Mouse (Mus musculus): ENCODE measurements at regions not wholly inside any gene's neighbourhood (a gene's known extent, or its start where the extent isn't known, plus 50 kb on each side); places are given as distances from the start of the nearest gene placed in this dataset.

DNA sequence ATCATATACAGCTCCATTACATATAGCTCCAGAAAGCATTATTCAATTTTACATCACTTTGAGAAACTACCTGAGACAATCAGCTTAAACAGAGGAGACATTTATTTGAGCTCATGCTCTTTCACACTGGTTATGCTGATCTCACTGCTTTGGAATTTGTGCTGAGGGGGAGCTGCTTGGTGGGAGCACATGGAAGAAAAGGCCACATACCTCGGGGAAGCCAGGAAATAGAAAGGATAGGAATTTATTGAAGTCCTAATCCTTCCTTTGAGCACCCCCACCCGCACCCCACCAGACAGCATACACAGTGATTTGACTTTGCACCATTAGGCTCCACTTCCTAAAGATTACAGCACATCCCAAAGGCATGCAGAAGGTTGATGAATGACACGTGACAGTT, 296.0 kb upstream of the Slc35b3 start:
- Histone ChIP-seq H3K9me3 (ENCODE audit: control insufficient read depth, low read length) (no peaks in the 10 kb centered on the region), H3K27me3 (ENCODE audit: control insufficient read depth, insufficient read depth, low read length) (no peaks in the 10 kb centered on the region), H3K9ac (no peak overlapping the region), H3K4me2 (replicated peaks) (no peak overlapping the region), H3K4me3 (replicated peaks; ENCODE audit: low read length) (no peak overlapping the region), H3K27ac (no peak overlapping the region), H3K36me3 (replicated peaks; ENCODE audit: control insufficient read depth, insufficient read depth) (no peaks in the 10 kb centered on the region), H3K4me1 (replicated peaks; ENCODE audit: control insufficient read depth, insufficient read depth, low read length) (no peaks in the 10 kb centered on the region)
- 60% methylated on average over 3 of the region's 3 CpGs for WGBS
- no peak for ATAC-seq (ENCODE audit: low FRiP score)
- DNase-seq (ENCODE audit: low spot score), result no peak

DNA sequence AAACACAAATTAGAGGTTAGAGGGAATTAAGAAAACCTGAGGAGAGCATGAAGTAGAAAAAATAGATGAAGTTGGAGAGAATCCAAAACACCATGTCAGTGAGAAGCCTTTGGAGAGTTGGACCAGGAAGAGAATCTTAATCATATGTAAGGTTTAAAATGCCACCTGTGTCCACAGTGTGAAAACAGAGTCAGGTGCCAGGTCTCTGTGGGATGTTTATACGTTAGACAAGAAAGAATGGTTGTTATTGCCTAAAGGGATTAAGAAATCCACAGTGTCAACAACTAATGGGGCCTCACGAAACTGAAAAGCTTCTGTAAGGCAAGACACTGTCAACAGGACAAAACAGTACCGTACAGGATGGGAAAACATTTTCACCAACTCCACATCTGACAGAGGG, 294.7 kb upstream of the Slc35b3 start:
- no peak overlapping the region for H3K9ac ChIP-seq
- DNase-seq (ENCODE audit: low spot score), result no peak
- H3K9me3 ChIP-seq (ENCODE audit: control insufficient read depth, low read length), result no peaks in the 10 kb centered on the region
- H3K27me3 ChIP-seq (ENCODE audit: control insufficient read depth, insufficient read depth, low read length), result no peaks in the 10 kb centered on the region
- WGBS, result 67% methylated on average over 3 of the region's 3 CpGs
- no peaks in the 10 kb centered on the region for H3K36me3 ChIP-seq (replicated peaks; ENCODE audit: control insufficient read depth, insufficient read depth)
- H3K4me3 ChIP-seq (replicated peaks; ENCODE audit: low read length), result no peak overlapping the region
- no peak for ATAC-seq (ENCODE audit: low FRiP score)
- no peak overlapping the region for H3K4me2 ChIP-seq (replicated peaks)
- no peak overlapping the region for H3K27ac ChIP-seq
- no peaks in the 10 kb centered on the region for H3K4me1 ChIP-seq (replicated peaks; ENCODE audit: control insufficient read depth, insufficient read depth, low read length)

DNA sequence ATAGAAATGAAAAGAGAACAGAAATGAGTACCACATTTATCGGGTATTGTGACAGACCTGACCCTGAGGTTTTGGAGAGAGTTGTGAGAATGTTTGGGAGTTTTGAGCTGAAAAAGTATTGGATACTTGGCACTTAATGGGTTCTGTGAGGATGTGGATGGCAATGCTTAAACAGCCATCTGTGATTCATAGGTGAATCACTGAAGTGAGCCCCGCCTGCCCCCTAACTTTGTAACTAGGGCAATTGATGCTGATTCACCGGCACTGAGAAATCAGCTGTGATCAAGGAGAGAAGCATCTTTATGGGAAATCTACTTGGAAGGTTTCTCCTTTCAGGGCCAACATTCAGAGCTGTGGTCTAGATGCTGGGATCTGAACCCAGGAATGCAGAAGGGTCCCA, 291.9 kb upstream of the Slc35b3 start:
- H3K4me1 ChIP-seq (replicated peaks; ENCODE audit: control insufficient read depth, insufficient read depth, low read length), result no peaks in the 10 kb centered on the region
- no peak overlapping the region for H3K9ac ChIP-seq
- H3K9me3 ChIP-seq (ENCODE audit: control insufficient read depth, low read length), result no peaks in the 10 kb centered on the region
- H3K36me3 ChIP-seq (replicated peaks; ENCODE audit: control insufficient read depth, insufficient read depth), result no peaks in the 10 kb centered on the region
- DNase-seq (ENCODE audit: low spot score), result no peak
- ATAC-seq (ENCODE audit: low FRiP score), result no peak
- WGBS, result 95% methylated on average over 3 of the region's 3 CpGs
- H3K27ac ChIP-seq, result no peak overlapping the region
- no peak overlapping the region for H3K4me2 ChIP-seq (replicated peaks)
- H3K27me3 ChIP-seq (ENCODE audit: control insufficient read depth, insufficient read depth, low read length), result no peaks in the 10 kb centered on the region
- no peak overlapping the region for H3K4me3 ChIP-seq (replicated peaks; ENCODE audit: low read length)

DNA sequence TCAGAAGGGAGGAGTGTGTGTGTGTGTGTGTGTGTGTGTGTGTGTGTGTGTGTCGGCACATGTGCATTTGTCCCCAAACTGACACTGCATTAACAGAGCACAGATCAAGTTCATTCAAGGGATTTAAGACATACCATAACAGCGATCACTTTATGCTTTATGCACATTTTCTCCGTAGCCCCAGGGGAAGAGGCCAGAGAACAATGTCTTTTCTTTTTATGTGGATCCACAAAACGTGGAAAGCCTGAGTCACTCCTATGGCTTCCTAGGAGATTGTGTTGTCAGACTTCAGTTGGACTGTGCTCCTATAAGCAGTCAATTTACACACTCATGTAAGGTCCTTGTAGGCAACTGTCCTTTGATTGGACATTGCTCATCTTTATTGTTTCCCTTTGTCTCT, 289.4 kb upstream of the Slc35b3 start:
- no peak for ATAC-seq (ENCODE audit: low FRiP score)
- WGBS, result 68% methylated on average over 4 of the region's 4 CpGs
- Histone ChIP-seq H3K4me1 (replicated peaks; ENCODE audit: control insufficient read depth, insufficient read depth, low read length) (no peaks in the 10 kb centered on the region), H3K4me2 (replicated peaks) (no peak overlapping the region), H3K9me3 (ENCODE audit: control insufficient read depth, low read length) (no peaks in the 10 kb centered on the region), H3K9ac (no peak overlapping the region), H3K36me3 (replicated peaks; ENCODE audit: control insufficient read depth, insufficient read depth) (no peaks in the 10 kb centered on the region), H3K4me3 (replicated peaks; ENCODE audit: low read length) (no peak overlapping the region), H3K27me3 (ENCODE audit: control insufficient read depth, insufficient read depth, low read length) (no peaks in the 10 kb centered on the region), H3K27ac (no peak overlapping the region)
- DNase-seq (ENCODE audit: low spot score), result no peak

DNA sequence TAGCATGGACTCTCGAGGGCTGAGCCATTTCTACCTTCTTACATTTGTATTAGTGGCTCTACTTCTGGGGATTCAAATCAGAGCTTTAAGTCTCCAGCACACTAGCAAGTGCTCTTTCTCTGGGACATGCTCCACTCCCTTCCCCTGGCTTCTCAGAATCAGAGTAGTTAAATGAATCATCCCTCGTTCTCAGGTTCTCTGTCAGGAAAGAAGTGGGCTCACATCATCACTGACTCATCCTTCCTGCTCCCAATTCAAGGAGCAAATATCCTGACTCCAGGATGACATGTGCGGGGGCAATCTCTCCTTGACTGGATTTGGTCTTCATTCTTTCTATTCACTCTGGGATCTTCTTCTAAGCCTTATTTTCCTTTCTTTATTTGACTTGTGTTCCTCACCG, 266.2 kb upstream of the Slc35b3 start:
- H3K4me3 ChIP-seq (replicated peaks; ENCODE audit: low read length), result no peak overlapping the region
- H3K9ac ChIP-seq, result no peak overlapping the region
- no peaks in the 10 kb centered on the region for H3K4me1 ChIP-seq (replicated peaks; ENCODE audit: control insufficient read depth, insufficient read depth, low read length)
- H3K9me3 ChIP-seq (ENCODE audit: control insufficient read depth, low read length), result no peaks in the 10 kb centered on the region
- ATAC-seq (ENCODE audit: low FRiP score), result no peak
- no peaks in the 10 kb centered on the region for H3K27me3 ChIP-seq (ENCODE audit: control insufficient read depth, insufficient read depth, low read length)
- H3K36me3 ChIP-seq (replicated peaks; ENCODE audit: control insufficient read depth, insufficient read depth), result no peaks in the 10 kb centered on the region
- DNase-seq (ENCODE audit: low spot score), result no peak
- 84% methylated on average over 4 of the region's 4 CpGs for WGBS
- no peak overlapping the region for H3K4me2 ChIP-seq (replicated peaks)
- H3K27ac ChIP-seq, result no peak overlapping the region

DNA sequence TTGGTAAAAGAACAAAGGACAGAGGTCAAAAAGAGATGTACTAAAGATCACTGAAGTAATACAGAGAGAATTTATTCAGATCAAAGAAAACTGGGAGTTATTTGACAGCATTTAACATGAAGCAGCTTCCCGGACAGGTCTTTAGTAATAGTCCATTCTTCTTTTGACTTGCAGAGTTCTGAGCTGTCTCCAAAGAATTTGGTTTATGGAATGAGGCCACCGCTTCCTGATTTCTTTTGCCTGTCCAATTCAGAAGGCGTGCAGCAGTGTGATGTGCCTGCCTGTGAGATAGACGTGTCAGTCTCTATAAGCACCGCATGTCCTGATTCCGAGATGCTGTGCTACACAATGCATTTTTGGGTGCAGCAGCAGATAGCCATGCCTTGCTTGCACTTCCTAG, 265.0 kb upstream of the Slc35b3 start:
- no peak overlapping the region for H3K27ac ChIP-seq
- ATAC-seq (ENCODE audit: low FRiP score) (no peak), DNase-seq (ENCODE audit: low spot score) (no peak)
- H3K27me3 ChIP-seq (ENCODE audit: control insufficient read depth, insufficient read depth, low read length), result no peaks in the 10 kb centered on the region
- H3K36me3 ChIP-seq (replicated peaks; ENCODE audit: control insufficient read depth, insufficient read depth), result no peaks in the 10 kb centered on the region
- no peaks in the 10 kb centered on the region for H3K4me1 ChIP-seq (replicated peaks; ENCODE audit: control insufficient read depth, insufficient read depth, low read length)
- 74% methylated on average over 6 of the region's 6 CpGs for WGBS
- H3K9me3 ChIP-seq (ENCODE audit: control insufficient read depth, low read length), result no peaks in the 10 kb centered on the region
- no peak overlapping the region for H3K4me2 ChIP-seq (replicated peaks)
- no peak overlapping the region for H3K9ac ChIP-seq
- H3K4me3 ChIP-seq (replicated peaks; ENCODE audit: low read length), result no peak overlapping the region

DNA sequence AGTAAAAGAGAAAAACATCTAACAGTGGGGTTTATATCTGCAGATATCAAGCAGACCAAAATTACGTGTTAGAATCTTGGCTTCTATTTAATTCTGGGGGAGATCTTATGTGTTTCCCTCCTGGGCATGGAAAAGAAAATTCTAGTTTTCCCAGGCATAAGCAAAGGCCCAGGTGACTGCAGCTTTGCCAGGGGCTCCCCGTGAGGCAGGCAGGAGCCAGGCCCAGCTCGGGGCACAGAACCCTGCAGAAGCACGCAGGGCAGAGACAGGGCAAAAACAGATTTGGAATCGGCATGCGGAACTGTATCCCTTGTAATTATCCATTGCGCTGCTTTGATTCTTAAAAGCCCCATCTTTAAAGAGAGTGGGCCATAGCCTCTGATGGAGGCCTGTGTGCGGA, 250.4 kb upstream of the Slc35b3 start:
- H3K36me3 ChIP-seq (replicated peaks; ENCODE audit: control insufficient read depth, insufficient read depth), result no peaks in the 10 kb centered on the region
- WGBS, result 84% methylated on average over 8 of the region's 8 CpGs
- no peak for DNase-seq (ENCODE audit: low spot score)
- no peaks in the 10 kb centered on the region for H3K27me3 ChIP-seq (ENCODE audit: control insufficient read depth, insufficient read depth, low read length)
- no peak for ATAC-seq (ENCODE audit: low FRiP score)
- no peaks in the 10 kb centered on the region for H3K4me1 ChIP-seq (replicated peaks; ENCODE audit: control insufficient read depth, insufficient read depth, low read length)
- H3K4me2 ChIP-seq (replicated peaks), result no peak overlapping the region
- no peaks in the 10 kb centered on the region for H3K9me3 ChIP-seq (ENCODE audit: control insufficient read depth, low read length)
- no peak overlapping the region for H3K27ac ChIP-seq
- no peak overlapping the region for H3K9ac ChIP-seq
- no peak overlapping the region for H3K4me3 ChIP-seq (replicated peaks; ENCODE audit: low read length)

DNA sequence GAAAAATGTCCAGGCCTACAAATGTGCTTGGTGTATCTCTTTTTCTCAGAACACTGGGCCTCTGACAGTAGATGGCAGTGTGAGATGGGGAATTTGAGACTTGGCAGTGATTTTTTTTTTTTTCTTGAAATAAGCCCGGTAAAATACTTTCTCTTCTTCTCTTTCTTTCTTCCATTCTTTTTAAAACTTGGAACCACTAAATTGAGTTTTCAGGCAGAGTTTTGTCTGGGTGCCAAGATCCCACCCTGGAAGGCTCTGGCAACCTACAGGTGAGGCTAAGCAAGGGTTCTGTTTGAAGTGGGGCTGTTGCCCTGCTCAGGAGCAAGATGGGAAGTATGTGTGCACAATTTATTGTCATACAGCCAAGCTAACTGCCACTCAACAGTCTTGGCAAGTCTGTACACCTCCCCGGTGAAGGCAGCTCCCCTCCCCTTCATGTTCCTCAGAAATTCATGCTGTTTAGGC, 223.1 kb upstream of the Slc35b3 start:
- Histone ChIP-seq H3K4me2 (replicated peaks) (no peak overlapping the region), H3K27ac (no peak overlapping the region), H3K9ac (no peak overlapping the region), H3K4me1 (replicated peaks; ENCODE audit: control insufficient read depth, insufficient read depth, low read length) (no peaks in the 10 kb centered on the region), H3K36me3 (replicated peaks; ENCODE audit: control insufficient read depth, insufficient read depth) (no peaks in the 10 kb centered on the region), H3K9me3 (ENCODE audit: control insufficient read depth, low read length) (no peaks in the 10 kb centered on the region), H3K27me3 (ENCODE audit: control insufficient read depth, insufficient read depth, low read length) (no peaks in the 10 kb centered on the region), H3K4me3 (replicated peaks; ENCODE audit: low read length) (no peak overlapping the region)
- WGBS, result 42% methylated on average over 2 of the region's 2 CpGs
- DNase-seq (ENCODE audit: low spot score), result peak; percentile 75
- ATAC-seq (ENCODE audit: low FRiP score), result no peak

DNA sequence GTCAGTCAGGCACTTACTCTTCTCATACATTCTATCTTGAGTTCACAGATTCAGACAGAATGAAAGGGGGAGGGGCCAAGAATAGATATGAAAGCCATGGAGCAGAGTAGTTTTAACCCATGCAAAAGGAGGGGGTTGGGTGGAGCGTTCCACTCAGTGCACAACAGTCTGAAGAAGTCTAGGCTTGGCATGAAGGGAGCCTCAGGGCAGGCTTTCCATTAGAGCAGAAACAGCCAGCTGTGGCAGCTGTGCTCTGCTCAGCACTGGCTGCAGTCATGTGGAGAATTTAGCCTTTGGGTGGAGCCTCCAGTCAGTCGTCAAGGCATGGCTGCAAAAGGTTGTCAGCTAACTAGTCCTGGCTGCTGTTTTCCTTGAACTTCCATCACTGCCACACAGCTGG, 201.3 kb upstream of the Slc35b3 start:
- DNase-seq (ENCODE audit: low spot score) (no peak), ATAC-seq (ENCODE audit: low FRiP score) (peak; percentile 43; the same call in 1 of the 2 replicates)
- 55% methylated on average over 2 of the region's 2 CpGs for WGBS

DNA sequence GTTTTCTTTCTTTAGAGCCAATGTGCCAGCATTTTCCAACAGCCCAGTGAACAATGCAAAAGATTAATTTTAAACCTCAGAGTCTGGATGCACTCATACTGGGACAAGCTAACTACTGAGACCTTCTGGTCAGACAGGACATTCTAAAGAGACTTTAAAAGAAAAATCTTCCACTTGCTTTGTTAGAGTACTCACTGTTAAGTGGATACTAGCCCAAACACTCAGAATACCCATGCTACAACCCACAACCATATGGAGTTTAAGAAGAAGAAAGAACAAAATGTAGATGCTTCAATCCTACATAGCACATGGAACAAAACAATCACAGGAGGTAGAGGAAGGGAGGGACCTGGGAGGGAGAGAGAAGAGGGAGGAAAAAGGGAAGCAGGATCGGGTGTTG, 167.3 kb upstream of the Slc35b3 start:
- Histone ChIP-seq H3K27ac (no peak overlapping the region), H3K4me2 (replicated peaks) (no peak overlapping the region), H3K4me3 (replicated peaks; ENCODE audit: low read length) (no peak overlapping the region), H3K9me3 (ENCODE audit: control insufficient read depth, low read length) (no peaks in the 10 kb centered on the region), H3K36me3 (replicated peaks; ENCODE audit: control insufficient read depth, insufficient read depth) (no peaks in the 10 kb centered on the region), H3K4me1 (replicated peaks; ENCODE audit: control insufficient read depth, insufficient read depth, low read length) (no peaks in the 10 kb centered on the region), H3K27me3 (ENCODE audit: control insufficient read depth, insufficient read depth, low read length) (no peaks in the 10 kb centered on the region), H3K9ac (no peak overlapping the region)
- 93% methylated on average over 1 of the region's 1 CpGs for WGBS
- no peak for ATAC-seq (ENCODE audit: low FRiP score)
- DNase-seq (ENCODE audit: low spot score), result no peak

More for the DNA sequence above, 201.3 kb upstream of the Slc35b3 start:
- Histone ChIP-seq H3K4me3 (replicated peaks; ENCODE audit: low read length) (no peak overlapping the region), H3K4me2 (replicated peaks) (no peak overlapping the region), H3K9me3 (ENCODE audit: control insufficient read depth, low read length) (no peaks in the 10 kb centered on the region), H3K9ac (no peak overlapping the region), H3K36me3 (replicated peaks; ENCODE audit: control insufficient read depth, insufficient read depth) (no peaks in the 10 kb centered on the region), H3K27me3 (ENCODE audit: control insufficient read depth, insufficient read depth, low read length) (no peaks in the 10 kb centered on the region), H3K27ac (no peak overlapping the region), H3K4me1 (replicated peaks; ENCODE audit: control insufficient read depth, insufficient read depth, low read length) (no peaks in the 10 kb centered on the region; the same call in 1 of the 2 replicates)

All from hindbrain, embryonic 14.5 days (tissue).